Mouse (Mus musculus): Measurements from ENCODE around the gene Acox1. TPM values are rescaled to one million over a fixed set of nuclear protein-coding genes. Genes with fewer than 3 reads are reported as not detected.

The Acox1 gene
- polyA plus RNA-seq, 1 experiment from 2014 or later, result 36.0 TPM

GRCm38 (mm10) chr11:116131349-116132170 is 67.3 kb downstream of the Acox1 start:
- Histone ChIP-seq H3K4me1 (peaks cover 34% of the 10 kb centered on the region), H3K4me2 (peak overlapping the region; percentile 83), H3K27me3 (0 out of 2 replicates have a peak, but pooled peaks cover 9% of the 10 kb centered on the region), H3K4me3 (replicated peaks) (peak overlapping the region; percentile 53), H3K9me3 (no peaks in the 10 kb centered on the region), H3K27ac (no peak overlapping the region), H3K9ac (peak overlapping the region; percentile 69; the same call in 1 of the 2 replicates), H3K36me3 (replicated peaks) (peaks cover 45% of the 10 kb centered on the region)
- ATAC-seq (ENCODE audit: low FRiP score), result no peak
- WGBS, result 85% methylated on average over 15 of the region's 15 CpGs

DNA sequence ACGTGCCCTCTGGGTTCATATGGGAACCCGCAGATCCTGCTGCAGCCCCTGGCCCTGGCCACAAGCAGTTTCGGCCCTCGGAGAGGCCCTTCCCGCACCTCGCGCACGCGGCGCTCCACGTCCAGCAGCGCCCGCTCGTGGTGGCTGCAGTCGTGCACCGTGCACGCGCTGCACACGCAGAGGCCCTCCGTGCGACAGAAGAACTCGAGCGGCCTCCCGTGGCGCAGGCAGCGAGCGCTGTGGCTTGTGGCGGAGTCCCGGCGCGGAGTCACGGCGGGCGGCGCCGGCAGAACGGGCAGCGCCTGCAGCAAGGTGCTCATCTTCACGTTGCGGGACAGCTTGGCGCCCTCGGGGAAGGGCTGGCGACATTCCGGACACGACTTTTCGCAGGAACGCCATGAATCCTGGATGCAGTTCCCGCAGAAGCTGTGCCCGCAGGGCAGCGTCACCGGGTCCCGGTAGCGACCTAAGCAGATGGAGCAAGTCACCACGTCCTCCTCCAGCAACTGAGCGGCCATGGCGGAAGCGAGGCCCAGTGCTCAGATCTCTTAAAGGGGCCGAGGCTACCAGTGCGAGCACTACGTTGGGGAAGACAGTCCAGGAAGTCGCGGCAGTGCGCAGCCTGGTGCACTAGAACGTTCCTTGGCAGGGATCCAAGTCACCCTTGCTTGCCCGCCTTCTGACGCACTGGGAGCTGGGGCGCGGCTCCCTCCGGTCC is 68.2 kb downstream of the Acox1 start, which contains the start of gene Trim65:
Trim65 (minus strand) TSS at position 641 of the 718 bp plus-strand sequence.
- peaks cover 34% of the 10 kb centered on the region for H3K4me1 ChIP-seq
- peak; percentile 90 for ATAC-seq (ENCODE audit: low FRiP score)
- H3K9me3 ChIP-seq, result no peaks in the 10 kb centered on the region
- H3K36me3 ChIP-seq (replicated peaks), result peaks cover 44% of the 10 kb centered on the region
- H3K4me2 ChIP-seq, result peak within 1 kb of the TSS; percentile 83
- 1% methylated on average over 69 of the region's 69 CpGs for WGBS
- peak within 1 kb of the TSS; percentile 53 for H3K4me3 ChIP-seq (replicated peaks)
- H3K27me3 ChIP-seq, result 0 out of 2 replicates have a peak, but pooled peaks cover 9% of the 10 kb centered on the region
- H3K9ac ChIP-seq, result peak within 1 kb of the TSS; percentile 69
- peak within 1 kb of the TSS; percentile 87 for H3K27ac ChIP-seq

DNA sequence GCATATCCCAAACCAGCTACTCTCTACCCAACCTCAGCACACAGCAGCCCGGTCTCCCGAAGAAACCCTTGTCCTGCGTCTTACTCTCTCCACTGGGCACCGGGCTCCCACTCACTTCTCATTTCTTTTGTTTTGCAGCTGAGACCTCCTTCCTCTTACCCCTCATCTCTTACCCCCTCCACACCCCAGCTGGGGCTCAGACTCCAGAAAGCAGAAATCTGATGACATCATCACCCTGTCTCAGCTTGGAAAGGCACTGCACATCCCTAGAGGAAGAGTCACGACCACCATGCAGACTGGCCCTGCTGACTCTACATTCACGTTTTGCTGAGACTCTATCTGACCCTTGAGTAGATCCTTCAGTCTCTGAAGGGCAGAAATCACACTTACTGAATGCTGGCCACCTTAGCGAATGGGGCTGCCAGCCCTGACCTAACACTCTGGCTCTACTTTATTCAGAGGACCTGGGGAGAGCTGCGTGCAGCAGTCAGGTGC is 68.8 kb downstream of the Acox1 start:
- H3K4me1 ChIP-seq, result peaks cover 34% of the 10 kb centered on the region
- peak overlapping the region; percentile 53 for H3K4me3 ChIP-seq (replicated peaks)
- H3K9me3 ChIP-seq, result no peaks in the 10 kb centered on the region
- peaks cover 42% of the 10 kb centered on the region for H3K36me3 ChIP-seq (replicated peaks)
- H3K27me3 ChIP-seq, result 0 out of 2 replicates have a peak, but pooled peaks cover 9% of the 10 kb centered on the region
- H3K9ac ChIP-seq, result peak overlapping the region; percentile 69
- H3K27ac ChIP-seq, result peak overlapping the region; percentile 87
- 44% methylated on average over 8 of the region's 8 CpGs for WGBS
- ATAC-seq (ENCODE audit: low FRiP score), result peak; percentile 37
- H3K4me2 ChIP-seq, result peak overlapping the region; percentile 83

DNA sequence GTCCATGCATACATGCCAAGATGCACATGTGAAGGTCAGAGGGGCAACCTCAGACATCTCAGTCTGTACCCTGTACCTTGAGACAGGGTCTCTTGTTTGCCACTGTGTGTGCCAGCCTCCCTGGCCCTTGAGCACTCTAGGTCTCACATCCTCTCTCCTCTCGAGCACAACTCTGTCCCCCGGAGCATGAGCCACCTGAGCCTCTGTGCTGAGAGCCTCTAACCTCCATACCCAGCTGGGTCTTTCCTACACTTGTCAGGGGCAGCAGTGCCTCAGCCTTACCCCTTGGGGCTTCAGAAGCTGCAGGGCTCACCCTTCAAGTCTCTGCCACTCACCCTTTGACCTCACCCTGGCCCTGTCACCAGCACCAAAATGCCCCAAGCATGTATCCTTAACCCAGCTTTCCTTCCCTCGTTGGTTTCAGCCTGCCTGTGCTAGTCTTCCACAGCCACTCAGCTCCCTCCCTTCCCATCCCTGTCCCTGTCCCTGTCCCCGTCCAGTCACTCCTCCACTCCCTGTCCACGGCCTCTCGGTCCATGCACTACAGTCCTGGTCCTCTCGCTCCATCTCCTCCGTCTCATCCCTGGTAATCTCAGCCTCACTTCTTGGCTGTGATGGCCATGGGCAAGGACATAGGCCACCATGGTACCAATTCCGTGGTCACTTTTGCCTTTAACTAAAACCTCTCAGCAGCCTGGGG is 69.6 kb downstream of the Acox1 start:
- H3K27me3 ChIP-seq, result 0 out of 2 replicates have a peak, but pooled peaks cover 9% of the 10 kb centered on the region
- H3K9ac ChIP-seq, result 0 out of 2 replicates have a peak overlapping the region, but pooled peaks have one; percentile 69
- H3K4me1 ChIP-seq, result peaks cover 34% of the 10 kb centered on the region
- H3K36me3 ChIP-seq (replicated peaks), result peaks cover 34% of the 10 kb centered on the region
- H3K4me3 ChIP-seq (replicated peaks), result no peak overlapping the region
- 81% methylated on average over 9 of the region's 9 CpGs for WGBS
- no peak for ATAC-seq (ENCODE audit: low FRiP score)
- H3K9me3 ChIP-seq, result no peaks in the 10 kb centered on the region
- H3K27ac ChIP-seq, result no peak overlapping the region; the same call in 1 of the 2 replicates
- H3K4me2 ChIP-seq, result no peak overlapping the region

GRCm38 (mm10) chr11:116127986-116128385 is 70.9 kb downstream of the Acox1 start:
- H3K4me3 ChIP-seq (replicated peaks), result no peak overlapping the region
- H3K9ac ChIP-seq, result no peak overlapping the region
- no peaks in the 10 kb centered on the region for H3K9me3 ChIP-seq
- 0 out of 2 replicates have a peak, but pooled peaks cover 9% of the 10 kb centered on the region for H3K27me3 ChIP-seq
- H3K4me2 ChIP-seq, result no peak overlapping the region
- H3K36me3 ChIP-seq (replicated peaks), result peaks cover 22% of the 10 kb centered on the region
- no peak for ATAC-seq (ENCODE audit: low FRiP score)
- peaks cover 34% of the 10 kb centered on the region for H3K4me1 ChIP-seq
- peak overlapping the region; percentile 46; the same call in 1 of the 2 replicates for H3K27ac ChIP-seq
- WGBS, result 81% methylated on average over 9 of the region's 9 CpGs

- no peaks in the 10 kb centered on the region for H3K9me3 ChIP-seq
- H3K9ac ChIP-seq, result no peak within 1 kb of the TSS
- peak within 1 kb of the TSS; percentile 22 for H3K4me2 ChIP-seq
- H3K27ac ChIP-seq, result peak within 1 kb of the TSS; percentile 46; the same call in 1 of the 2 replicates
- peaks cover 34% of the 10 kb centered on the region for H3K4me1 ChIP-seq
- ATAC-seq (ENCODE audit: low FRiP score), result no peak
- peaks cover 16% of the 10 kb centered on the region for H3K36me3 ChIP-seq (replicated peaks)
- no peak within 1 kb of the TSS for H3K4me3 ChIP-seq (replicated peaks)
- 23% methylated on average over 23 of the region's 23 CpGs for WGBS
- H3K27me3 ChIP-seq, result 0 out of 2 replicates have a peak, but pooled peaks cover 9% of the 10 kb centered on the region
Observed at GRCm38 (mm10) chr11:116127156-116127980, 71.5 kb downstream of the Acox1 start, which contains the start of gene Trim47. Gene Trim47, minus strand, starts transcription at chr11:116127210.

DNA sequence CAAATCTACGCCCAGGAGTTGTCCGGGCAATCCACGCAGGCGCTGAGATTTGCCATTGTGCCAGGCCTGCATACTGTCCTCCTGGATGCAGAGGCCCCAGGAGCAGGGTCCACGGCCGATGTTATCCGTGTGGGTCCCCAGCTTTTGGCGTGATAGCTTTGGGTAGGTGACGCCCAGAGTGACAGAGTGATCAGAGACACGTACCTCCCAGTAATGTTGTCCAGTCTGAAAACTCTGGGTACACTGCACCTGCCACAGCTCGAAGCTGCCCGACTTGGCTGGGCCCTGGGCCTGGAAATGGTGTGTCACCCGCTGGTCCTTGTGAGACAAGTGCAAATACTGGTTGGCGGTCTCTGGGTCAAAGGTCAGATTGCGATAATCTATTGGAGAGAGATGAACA is 72.6 kb downstream of the Acox1 start:
- no peak for ATAC-seq (ENCODE audit: low FRiP score)

More for the DNA sequence above, 72.6 kb downstream of the Acox1 start:
- H3K9ac ChIP-seq, result no peak overlapping the region
- H3K36me3 ChIP-seq (replicated peaks), result peaks cover 5% of the 10 kb centered on the region
- H3K4me1 ChIP-seq, result peaks cover 29% of the 10 kb centered on the region
- no peak overlapping the region for H3K4me3 ChIP-seq (replicated peaks)
- no peaks in the 10 kb centered on the region for H3K9me3 ChIP-seq
- 0 out of 2 replicates have a peak, but pooled peaks cover 7% of the 10 kb centered on the region for H3K27me3 ChIP-seq
- no peak overlapping the region for H3K27ac ChIP-seq
- no peak overlapping the region for H3K4me2 ChIP-seq
- 94% methylated on average over 15 of the region's 15 CpGs for WGBS

Other genes starting within 250 kb of the Acox1 start
- gene Itgb4, start 224.3 kb downstream of the Acox1 start, polyA plus RNA-seq (2016; fragmentation: Nextera tagmentation; extraction: Ambion mirVana), result 0.94 and 1.0 TPM in 2 replicates
- gene Galk1, start 186.3 kb downstream of the Acox1 start, polyA plus RNA-seq (2016; fragmentation: Nextera tagmentation; extraction: Ambion mirVana), result 98.3 and 107 TPM in 2 replicates
- gene H3f3b, start 171.1 kb downstream of the Acox1 start, polyA plus RNA-seq (2016; fragmentation: Nextera tagmentation; extraction: Ambion mirVana), result 2,341 and 2,432 TPM in 2 replicates
- 47.9 and 50.4 TPM in 2 replicates for gene Unk, start 168.7 kb downstream of the Acox1 start, polyA plus RNA-seq (2016; fragmentation: Nextera tagmentation; extraction: Ambion mirVana)
- 0.69 and 0.73 TPM in 2 replicates for gene Unc13d, start 121.1 kb downstream of the Acox1 start, polyA plus RNA-seq (2016; fragmentation: Nextera tagmentation; extraction: Ambion mirVana)
- gene Wbp2, start 112.0 kb downstream of the Acox1 start, polyA plus RNA-seq (2016; fragmentation: Nextera tagmentation; extraction: Ambion mirVana), result 92.3 and 101 TPM in 2 replicates
- gene Trim47, start 71.8 kb downstream of the Acox1 start, polyA plus RNA-seq (2016; fragmentation: Nextera tagmentation; extraction: Ambion mirVana), result 2.7 and 3.2 TPM in 2 replicates
- 1.9 and 2.1 TPM in 2 replicates for gene Trim65, start 67.9 kb downstream of the Acox1 start, polyA plus RNA-seq (2016; fragmentation: Nextera tagmentation; extraction: Ambion mirVana)
- 89.6 and 90.5 TPM in 2 replicates for gene Mrpl38, start 60.2 kb downstream of the Acox1 start, polyA plus RNA-seq (2016; fragmentation: Nextera tagmentation; extraction: Ambion mirVana)
- 80.8 and 85.2 TPM in 2 replicates for gene Fbf1, start 30.9 kb downstream of the Acox1 start, polyA plus RNA-seq (2016; fragmentation: Nextera tagmentation; extraction: Ambion mirVana)
- gene Ten1, start 190 bp downstream of the Acox1 start, polyA plus RNA-seq (2016; fragmentation: Nextera tagmentation; extraction: Ambion mirVana), result 55.9 and 57.4 TPM in 2 replicates
- gene Evpl, start 39.0 kb upstream of the Acox1 start, polyA plus RNA-seq (2016; fragmentation: Nextera tagmentation; extraction: Ambion mirVana), result 0.61 and 0.65 TPM in 2 replicates
- 84.8 and 86.5 TPM in 2 replicates for gene Srp68, start 75.2 kb upstream of the Acox1 start, polyA plus RNA-seq (2016; fragmentation: Nextera tagmentation; extraction: Ambion mirVana)
- gene Galr2, start 81.9 kb upstream of the Acox1 start, polyA plus RNA-seq (2016; fragmentation: Nextera tagmentation; extraction: Ambion mirVana), result 0.19 and 0.46 TPM in 2 replicates
- gene Exoc7, start 108.2 kb upstream of the Acox1 start, polyA plus RNA-seq (2016; fragmentation: Nextera tagmentation; extraction: Ambion mirVana), result 73.3 and 78.8 TPM in 2 replicates
- gene Foxj1, start 136.4 kb upstream of the Acox1 start, polyA plus RNA-seq (2016; fragmentation: Nextera tagmentation; extraction: Ambion mirVana), result 10.3 and 14.3 TPM in 2 replicates
- 23.3 and 36.8 TPM in 2 replicates for gene Rnf157, start 214.0 kb upstream of the Acox1 start, polyA plus RNA-seq (2016; fragmentation: Nextera tagmentation; extraction: Ambion mirVana)
- 50.9 and 59.6 TPM in 2 replicates for gene Ubald2, start 235.0 kb upstream of the Acox1 start, polyA plus RNA-seq (2016; fragmentation: Nextera tagmentation; extraction: Ambion mirVana)